Mouse (Mus musculus) small intestine, adult 2 months (tissue): ENCODE measurements around the gene Wdr89. TPM values are rescaled to one million over a fixed set of nuclear protein-coding genes. Genes with fewer than 3 reads are reported as not detected.

Experiments
- H3K27ac ChIP-seq: fragments of 200-500 bp; 2 replicates; pipeline ENCODE4 v1.5.1; 2012; ENCODE audit warnings: low read depth, low read length, control low read depth, inconsistent platforms; ENCODE audit not compliant: insufficient read depth
- H3K27me3 ChIP-seq: fragments of 200-500 bp; 2 replicates; pipeline ENCODE4 v1.6.1; 2012; ENCODE audit warnings: mild to moderate bottlenecking, moderate library complexity, low read length, inconsistent platforms; ENCODE audit not compliant: control insufficient read depth, insufficient read depth
- H3K36me3 ChIP-seq: fragments of 200-500 bp; 2 replicates; pipeline ENCODE4 v1.6.1; 2012; ENCODE audit warnings: mild to moderate bottlenecking, low read length, control low read depth, inconsistent platforms; ENCODE audit not compliant: control insufficient read depth, insufficient read depth
- H3K4me1 ChIP-seq: fragments of 200-500 bp; 2 replicates; pipeline ENCODE4 v1.6.1; 2012; ENCODE audit warnings: low read length, inconsistent platforms, mixed read lengths; ENCODE audit not compliant: control insufficient read depth, insufficient read depth, insufficient read length
- H3K4me3 ChIP-seq: fragments of 200-500 bp; 2 replicates; pipeline ENCODE4 v1.5.1; 2012; ENCODE audit warnings: low read depth, mild to moderate bottlenecking, control low read depth, inconsistent platforms, low read length, moderate library complexity
- CTCF ChIP-seq: fragments of 200-500 bp; IDR thresholded peaks from 2 replicates; pipeline ENCODE4 v1.5.1; 2012; ENCODE audit warnings: low read depth, mild to moderate bottlenecking, control low read depth, inconsistent platforms, low read length, moderate library complexity, mixed read lengths; ENCODE audit not compliant: insufficient replicate concordance, insufficient read length; ENCODE audit errors: extremely low read depth
- POLR2A ChIP-seq: fragments of 200-500 bp; IDR thresholded peaks from 2 replicates; pipeline ENCODE4 v1.6.1; 2012; ENCODE audit warnings: low read depth, mild to moderate bottlenecking, control low read depth, inconsistent platforms, low read length, moderate library complexity
- WGBS: fragments of 180-500 bp; shearing (Covaris S2); methylation state at CpG from one replicate; pipeline ENCODE4 v1.1.7; 2018; 5-methylcytosine and 5-hydroxymethylcytosine counted together
- polyA plus RNA-seq: library from polyadenylated mRNA; depleted of rRNA; stranded (reverse); fragments of >200 nt; gene quantifications from 2 replicates; pipeline ENCODE4 v1.2.3, GENCODE M21; 2012

Wdr89 gene
- polyA plus RNA-seq, 1 experiment, result 1.5 TPM

GRCm38 (mm10) chr12:75668916-75669257 is 450 bp downstream of the Wdr89 start:
- peaks cover 11% of the 10 kb centered on the region; the same call in 1 of the 2 replicates for H3K4me1 ChIP-seq
- TF ChIP-seq CTCF, result no peak
- under 1% methylated on average over 9 of the region's 9 CpGs for WGBS
- H3K36me3 ChIP-seq, result no peaks in the 10 kb centered on the region
- H3K27ac ChIP-seq, result peak overlapping the region; percentile 47
- H3K27me3 ChIP-seq, result no peaks in the 10 kb centered on the region
- peak overlapping the region; percentile 77 for H3K4me3 ChIP-seq

GRCm38 (mm10) chr12:75668221-75668620 is 1.1 kb downstream of the Wdr89 start:
- H3K27ac ChIP-seq, result no peak overlapping the region
- no peak for TF ChIP-seq CTCF
- TF ChIP-seq POLR2A, result no peak
- peaks cover 13% of the 10 kb centered on the region; the same call in 1 of the 2 replicates for H3K4me1 ChIP-seq
- H3K27me3 ChIP-seq, result no peaks in the 10 kb centered on the region
- 69% methylated on average over 2 of the region's 2 CpGs for whole genome bisulfite sequencing
- no peaks in the 10 kb centered on the region for H3K36me3 ChIP-seq
- no peak overlapping the region for H3K4me3 ChIP-seq

DNA sequence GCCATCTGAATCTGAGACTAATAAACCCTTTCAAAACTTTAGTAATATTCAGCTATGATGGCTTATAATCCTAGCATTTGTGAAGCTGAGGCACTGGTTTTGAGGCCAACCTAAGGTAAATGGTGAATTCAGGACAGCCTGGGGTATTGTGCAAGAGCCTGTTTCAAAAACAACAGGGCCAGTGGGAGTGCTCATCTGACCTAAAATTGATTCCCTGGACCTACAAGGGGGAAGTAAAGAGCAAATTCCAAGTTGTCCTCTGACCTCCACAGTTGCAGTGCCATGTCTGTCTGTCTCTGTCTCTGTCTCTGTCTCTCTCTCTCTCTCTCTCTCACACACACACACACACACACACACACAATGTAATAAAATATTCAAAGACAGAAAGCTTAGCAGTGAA is 2.4 kb downstream of the Wdr89 start:
- H3K36me3 ChIP-seq, result no peaks in the 10 kb centered on the region
- no peak overlapping the region for H3K27ac ChIP-seq
- no peaks in the 10 kb centered on the region for H3K27me3 ChIP-seq
- peaks cover 11% of the 10 kb centered on the region; the same call in 1 of the 2 replicates for H3K4me1 ChIP-seq
- H3K4me3 ChIP-seq, result no peak overlapping the region
- TF ChIP-seq CTCF, result no peak
- TF ChIP-seq POLR2A, result no peak

DNA sequence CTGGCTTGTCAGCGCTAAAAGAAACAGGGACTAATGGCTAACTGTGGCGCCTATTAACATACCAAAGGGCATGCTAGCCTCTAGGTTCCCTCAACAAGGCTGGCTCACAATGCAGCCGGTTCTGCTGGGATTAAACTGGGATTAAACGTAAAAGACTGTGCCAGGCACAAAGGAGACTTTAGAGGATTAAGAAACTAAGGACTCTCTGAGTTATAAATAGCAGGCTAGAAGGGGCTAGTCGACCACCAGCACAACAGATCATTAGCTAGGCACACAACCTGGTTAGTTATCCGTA is 4.9 kb downstream of the Wdr89 start:
- H3K4me1 ChIP-seq, result peaks cover 3% of the 10 kb centered on the region; the same call in 1 of the 2 replicates
- no peak overlapping the region for H3K27ac ChIP-seq
- 66% methylated on average over 6 of the region's 6 CpGs for WGBS
- no peak overlapping the region for H3K4me3 ChIP-seq
- TF ChIP-seq CTCF (no peak), POLR2A (no peak)
- H3K36me3 ChIP-seq, result no peaks in the 10 kb centered on the region
- no peaks in the 10 kb centered on the region for H3K27me3 ChIP-seq

DNA sequence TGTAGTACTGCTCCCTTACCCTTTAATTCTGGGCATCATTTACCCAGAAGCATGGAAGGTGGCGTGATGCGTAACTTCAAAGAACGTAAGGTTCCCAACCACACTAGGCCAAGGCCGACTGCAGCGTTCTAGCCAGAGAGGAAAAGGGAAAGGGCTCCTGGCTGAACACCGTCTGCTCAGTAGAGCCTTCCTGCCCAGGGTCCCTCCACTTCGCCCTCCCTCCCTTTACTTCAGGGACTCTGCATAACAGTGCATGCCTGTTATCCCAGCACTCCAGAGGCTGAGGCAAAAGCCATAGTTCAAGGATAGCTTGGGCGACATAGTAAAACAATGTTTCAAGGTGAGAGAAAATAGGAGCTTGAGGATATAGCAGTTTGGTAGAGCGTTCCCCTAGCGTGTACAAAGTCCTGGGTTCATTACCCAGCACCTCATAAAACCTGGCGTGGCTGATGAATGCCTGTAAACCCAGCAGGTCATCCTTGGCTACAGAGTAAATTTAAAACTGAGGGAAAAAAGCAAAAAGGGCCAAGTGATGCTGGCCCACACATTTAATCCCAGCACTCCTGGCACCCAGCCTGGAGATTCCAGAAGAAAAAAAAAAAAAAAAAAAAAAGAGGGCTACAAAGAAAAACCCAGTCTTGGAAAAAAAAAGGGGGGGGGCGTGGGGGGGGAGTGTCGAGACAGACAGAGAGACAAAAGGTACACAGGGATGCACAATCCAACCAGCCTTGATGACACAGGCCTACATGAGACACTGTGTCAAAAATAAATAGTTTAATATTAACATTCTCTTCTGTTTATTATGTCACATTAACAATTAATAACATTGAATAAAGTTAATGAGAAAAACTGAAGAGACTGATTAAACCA is 5.5 kb downstream of the Wdr89 start:
- Histone ChIP-seq H3K4me3 (no peak overlapping the region), H3K27me3 (no peaks in the 10 kb centered on the region), H3K36me3 (no peaks in the 10 kb centered on the region), H3K4me1 (peaks cover 3% of the 10 kb centered on the region; the same call in 1 of the 2 replicates), H3K27ac (no peak overlapping the region)
- TF ChIP-seq CTCF (no peak), POLR2A (no peak)
- 49% methylated on average over 13 of the region's 13 CpGs for WGBS

DNA sequence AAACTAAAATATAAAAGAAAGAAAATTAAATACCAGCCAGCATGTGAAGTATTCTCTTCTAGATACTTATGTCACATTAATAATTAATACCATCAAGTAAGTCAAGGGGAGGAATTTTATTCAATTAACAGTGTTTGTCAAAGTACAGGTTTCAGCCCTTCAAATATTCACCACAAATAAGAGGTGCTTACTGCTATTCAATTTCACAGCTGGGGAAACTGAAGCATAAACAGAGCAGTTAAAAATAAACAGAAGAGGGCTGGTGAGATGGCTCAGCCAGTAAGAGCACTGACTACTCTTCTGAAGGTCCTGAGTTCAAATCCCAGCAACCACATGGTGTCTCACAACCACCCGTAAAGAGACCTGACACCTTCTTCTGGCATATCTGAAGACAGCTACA is 7.0 kb downstream of the Wdr89 start:
- peaks cover 3% of the 10 kb centered on the region; the same call in 1 of the 2 replicates for H3K4me1 ChIP-seq
- no peaks in the 10 kb centered on the region for H3K27me3 ChIP-seq
- H3K27ac ChIP-seq, result no peak overlapping the region
- TF ChIP-seq POLR2A (no peak), CTCF (no peak)
- H3K4me3 ChIP-seq, result no peak overlapping the region
- no peaks in the 10 kb centered on the region for H3K36me3 ChIP-seq
- 97% methylated on average over 1 of the region's 1 CpGs for WGBS

GRCm38 (mm10) chr12:75658403-75658802 is 10.9 kb downstream of the Wdr89 start:
- Histone ChIP-seq H3K4me1 (no peaks in the 10 kb centered on the region), H3K4me3 (no peak overlapping the region), H3K27me3 (no peaks in the 10 kb centered on the region), H3K27ac (no peak overlapping the region), H3K36me3 (no peaks in the 10 kb centered on the region)
- 88% methylated on average over 6 of the region's 6 CpGs for WGBS
- no peak for TF ChIP-seq POLR2A
- no peak for TF ChIP-seq CTCF

GRCm38 (mm10) chr12:75656580-75656979 is 12.8 kb downstream of the Wdr89 start:
- TF ChIP-seq CTCF (peak; percentile 48; the same call in 1 of the 2 replicates), POLR2A (no peak)
- Histone ChIP-seq H3K36me3 (no peaks in the 10 kb centered on the region), H3K4me3 (no peak overlapping the region), H3K27ac (no peak overlapping the region), H3K4me1 (no peaks in the 10 kb centered on the region), H3K27me3 (no peaks in the 10 kb centered on the region)
- 23% methylated on average over 3 of the region's 3 CpGs for WGBS
